Mouse (Mus musculus): ENCODE measurements at regions not wholly inside any gene's neighbourhood (a gene's known extent, or its start where the extent isn't known, plus 50 kb on each side); places are given as distances from the start of the nearest gene placed in this dataset.

GRCm38 (mm10) chr1:177557856-177558255 lies 115.7 kb downstream of the Zbtb18 start:
- no peak overlapping the region for H3K4me3 ChIP-seq (replicated peaks; ENCODE audit: low read length)
- H3K36me3 ChIP-seq (ENCODE audit: insufficient read depth, low read length): no peaks in the 10 kb centered on the region
- no peaks in the 10 kb centered on the region for H3K27me3 ChIP-seq (ENCODE audit: insufficient read depth, low read length)
- no peaks in the 10 kb centered on the region for H3K9me3 ChIP-seq (ENCODE audit: low read length)
- TF ChIP-seq CTCF (conservative IDR thresholded peaks at IDR 0.05; ENCODE audit: low read length) (no peak), POU5F1 (IDR thresholded peaks at IDR 0.05; ENCODE audit: borderline replicate concordance, low read length) (no peak), NANOG (IDR thresholded peaks at IDR 0.05; ENCODE audit: borderline replicate concordance, low read length) (no peak)
- H3K4me1 ChIP-seq (replicated peaks; ENCODE audit: low read depth, low read length): peaks cover 10% of the 10 kb centered on the region

- no peaks in the 10 kb centered on the region for H3K36me3 ChIP-seq (ENCODE audit: insufficient read depth, low read length)
- peaks cover 3% of the 10 kb centered on the region; the same call in 1 of the 2 replicates for H3K27me3 ChIP-seq (ENCODE audit: insufficient read depth, low read length)
- TF ChIP-seq NANOG (IDR thresholded peaks at IDR 0.05; ENCODE audit: borderline replicate concordance, low read length) (no peak), CTCF (conservative IDR thresholded peaks at IDR 0.05; ENCODE audit: low read length) (no peak)
- no peaks in the 10 kb centered on the region for H3K9me3 ChIP-seq (ENCODE audit: low read length)
- H3K4me3 ChIP-seq (replicated peaks; ENCODE audit: low read length): no peak overlapping the region
- H3K4me1 ChIP-seq (replicated peaks; ENCODE audit: low read depth, low read length): no peaks in the 10 kb centered on the region
These were observed 119.8 kb downstream of the Zbtb18 start for GRCm38 (mm10) chr1:177561716-177562588.

- no peak overlapping the region for H3K4me3 ChIP-seq (replicated peaks; ENCODE audit: low read length)
- no peaks in the 10 kb centered on the region for H3K9me3 ChIP-seq (ENCODE audit: low read length)
- no peaks in the 10 kb centered on the region for H3K36me3 ChIP-seq (ENCODE audit: insufficient read depth, low read length)
- no peak for TF ChIP-seq POU5F1 (IDR thresholded peaks at IDR 0.05; ENCODE audit: borderline replicate concordance, low read length)
- no peak for TF ChIP-seq CTCF (conservative IDR thresholded peaks at IDR 0.05; ENCODE audit: low read length)
- no peak for TF ChIP-seq NANOG (IDR thresholded peaks at IDR 0.05; ENCODE audit: borderline replicate concordance, low read length)
- no peaks in the 10 kb centered on the region for H3K4me1 ChIP-seq (replicated peaks; ENCODE audit: low read depth, low read length)
- H3K27me3 ChIP-seq (ENCODE audit: insufficient read depth, low read length): peaks cover 3% of the 10 kb centered on the region; the same call in 1 of the 2 replicates
These were observed 120.4 kb downstream of the Zbtb18 start for GRCm38 (mm10) chr1:177562589-177562912.

GRCm38 (mm10) chr1:177565678-177566077 lies 123.5 kb downstream of the Zbtb18 start:
- Histone ChIP-seq H3K27me3 (ENCODE audit: insufficient read depth, low read length) (peaks cover 3% of the 10 kb centered on the region; the same call in 1 of the 2 replicates), H3K9me3 (ENCODE audit: low read length) (no peaks in the 10 kb centered on the region), H3K4me1 (replicated peaks; ENCODE audit: low read depth, low read length) (no peaks in the 10 kb centered on the region), H3K36me3 (ENCODE audit: insufficient read depth, low read length) (no peaks in the 10 kb centered on the region), H3K4me3 (replicated peaks; ENCODE audit: low read length) (no peak overlapping the region)
- no peak for TF ChIP-seq NANOG (IDR thresholded peaks at IDR 0.05; ENCODE audit: borderline replicate concordance, low read length)
- no peak for TF ChIP-seq CTCF (conservative IDR thresholded peaks at IDR 0.05; ENCODE audit: low read length)
- TF ChIP-seq POU5F1 (IDR thresholded peaks at IDR 0.05; ENCODE audit: borderline replicate concordance, low read length): no peak

GRCm38 (mm10) chr1:177568056-177568816 lies 126.1 kb downstream of the Zbtb18 start:
- Histone ChIP-seq H3K9me3 (ENCODE audit: low read length) (no peaks in the 10 kb centered on the region), H3K27me3 (ENCODE audit: insufficient read depth, low read length) (peaks cover 3% of the 10 kb centered on the region; the same call in 1 of the 2 replicates), H3K4me1 (replicated peaks; ENCODE audit: low read depth, low read length) (no peaks in the 10 kb centered on the region), H3K36me3 (ENCODE audit: insufficient read depth, low read length) (no peaks in the 10 kb centered on the region), H3K4me3 (replicated peaks; ENCODE audit: low read length) (no peak overlapping the region)
- TF ChIP-seq POU5F1 (IDR thresholded peaks at IDR 0.05; ENCODE audit: borderline replicate concordance, low read length) (no peak), NANOG (IDR thresholded peaks at IDR 0.05; ENCODE audit: borderline replicate concordance, low read length) (no peak), CTCF (conservative IDR thresholded peaks at IDR 0.05; ENCODE audit: low read length) (no peak)

- TF ChIP-seq CTCF (conservative IDR thresholded peaks at IDR 0.05; ENCODE audit: low read length): no peak
- no peak for TF ChIP-seq NANOG (IDR thresholded peaks at IDR 0.05; ENCODE audit: borderline replicate concordance, low read length)
- TF ChIP-seq POU5F1 (IDR thresholded peaks at IDR 0.05; ENCODE audit: borderline replicate concordance, low read length): no peak
- H3K9me3 ChIP-seq (ENCODE audit: low read length): no peaks in the 10 kb centered on the region
These were observed 127.4 kb downstream of the Zbtb18 start for GRCm38 (mm10) chr1:177569572-177569971.

GRCm38 (mm10) chr1:177573017-177573725 lies 131.0 kb downstream of the Zbtb18 start:
- Histone ChIP-seq H3K27me3 (ENCODE audit: insufficient read depth, low read length) (no peaks in the 10 kb centered on the region), H3K9me3 (ENCODE audit: low read length) (no peaks in the 10 kb centered on the region), H3K4me1 (replicated peaks; ENCODE audit: low read depth, low read length) (no peaks in the 10 kb centered on the region), H3K4me3 (replicated peaks; ENCODE audit: low read length) (no peak overlapping the region), H3K36me3 (ENCODE audit: insufficient read depth, low read length) (no peaks in the 10 kb centered on the region)
- TF ChIP-seq CTCF (conservative IDR thresholded peaks at IDR 0.05; ENCODE audit: low read length): no peak
- TF ChIP-seq NANOG (IDR thresholded peaks at IDR 0.05; ENCODE audit: borderline replicate concordance, low read length): no peak
- TF ChIP-seq POU5F1 (IDR thresholded peaks at IDR 0.05; ENCODE audit: borderline replicate concordance, low read length): no peak

More at GRCm38 (mm10) chr1:177569572-177569971, 127.4 kb downstream of the Zbtb18 start:
- Histone ChIP-seq H3K36me3 (ENCODE audit: insufficient read depth, low read length) (no peaks in the 10 kb centered on the region), H3K4me3 (replicated peaks; ENCODE audit: low read length) (no peak overlapping the region), H3K4me1 (replicated peaks; ENCODE audit: low read depth, low read length) (no peaks in the 10 kb centered on the region), H3K27me3 (ENCODE audit: insufficient read depth, low read length) (peaks cover 3% of the 10 kb centered on the region; the same call in 1 of the 2 replicates)

GRCm38 (mm10) chr1:177573781-177574180 lies 131.6 kb downstream of the Zbtb18 start:
- no peaks in the 10 kb centered on the region for H3K36me3 ChIP-seq (ENCODE audit: insufficient read depth, low read length)

More at GRCm38 (mm10) chr1:177573781-177574180, 131.6 kb downstream of the Zbtb18 start:
- no peaks in the 10 kb centered on the region for H3K4me1 ChIP-seq (replicated peaks; ENCODE audit: low read depth, low read length)
- TF ChIP-seq CTCF (conservative IDR thresholded peaks at IDR 0.05; ENCODE audit: low read length) (no peak), NANOG (IDR thresholded peaks at IDR 0.05; ENCODE audit: borderline replicate concordance, low read length) (no peak), POU5F1 (IDR thresholded peaks at IDR 0.05; ENCODE audit: borderline replicate concordance, low read length) (no peak)
- no peaks in the 10 kb centered on the region for H3K9me3 ChIP-seq (ENCODE audit: low read length)
- no peak overlapping the region for H3K4me3 ChIP-seq (replicated peaks; ENCODE audit: low read length)
- H3K27me3 ChIP-seq (ENCODE audit: insufficient read depth, low read length): no peaks in the 10 kb centered on the region

All from E14TG2a.4 (cell line).